In genomic region chr11:78189234-78190040, GRCm38 (mm10) we compare ENCODE assay signal across 8 mouse cellular contexts. TPM values are rescaled to one million over a fixed set of nuclear protein-coding genes. Genes with fewer than 3 reads are reported as not detected.
DNase-seq lines count a peak whose midpoint lies in the region; ATAC-seq and TF ChIP-seq lines count a peak whose summit lies in the region.

No protein-coding gene starts in this region.

- DNase-seq in layer of hippocampus, adult 11-12 months (ENCODE audit: low spot score), result peak; percentile 68
- no peak for DNase-seq in layer of hippocampus, adult 9-10 months (ENCODE audit: low spot score)
- DNase-seq in heart, adult 8-10 months (ENCODE audit: low spot score), result peak; percentile 39
- DNase-seq in kidney, adult 2 months, result peak; percentile 85

- peak; percentile 8 for TF ChIP-seq POLR2A in kidney, adult 2 months (IDR thresholded peaks at IDR 0.05; ENCODE audit: low read depth, low read length)
- TF ChIP-seq POLR2A in testis, adult 2 months (IDR thresholded peaks at IDR 0.05; ENCODE audit: control insufficient read depth, low read depth, low read length), result no peak

- TF ChIP-seq CTCF in kidney, adult 2 months (conservative IDR thresholded peaks at IDR 0.05; ENCODE audit: insufficient read depth, insufficient read length, low read depth, low read length), result no peak
- no peak for TF ChIP-seq CTCF in testis, adult 2 months (IDR thresholded peaks at IDR 0.05; ENCODE audit: control insufficient read depth, insufficient read depth, insufficient replicate concordance, low read depth, low read length)

- no peaks in the 10 kb centered on the region for H3K9me3 ChIP-seq in embryonic facial prominence, embryonic 12.5 days
- no peaks in the 10 kb centered on the region for H3K9me3 ChIP-seq in limb, embryonic 15.5 days
- H3K9me3 ChIP-seq in midbrain, embryonic 16.5 days (replicated peaks; ENCODE audit: control insufficient read depth, low read length, poor library complexity, severe bottlenecking), result no peaks in the 10 kb centered on the region

- peak; percentile 81 for ATAC-seq in embryonic facial prominence, embryonic 12.5 days (ENCODE audit: insufficient number of reproducible peaks, insufficient read depth, low FRiP score, low TSS enrichment)
- ATAC-seq in limb, embryonic 15.5 days (ENCODE audit: insufficient number of reproducible peaks, low FRiP score, low TSS enrichment, low read depth), result peak; percentile 68; the same call in 1 of the 2 replicates
- peak; percentile 83 for ATAC-seq in midbrain, embryonic 16.5 days

- WGBS in embryonic facial prominence, embryonic 12.5 days, result 0% methylated on average over 42 of the region's 42 CpGs
- WGBS in kidney, adult 2 months, result 1% methylated on average over 42 of the region's 42 CpGs
- WGBS in limb, embryonic 15.5 days, result under 1% methylated on average over 42 of the region's 42 CpGs
- under 1% methylated on average over 42 of the region's 42 CpGs for WGBS in midbrain, embryonic 16.5 days

- H3K27ac ChIP-seq in embryonic facial prominence, embryonic 12.5 days, result peak overlapping the region; percentile 100
- peak overlapping the region; percentile 90 for H3K27ac ChIP-seq in kidney, adult 2 months (ENCODE audit: insufficient read depth, low read depth, low read length)
- H3K27ac ChIP-seq in limb, embryonic 15.5 days, result peak overlapping the region; percentile 99
- H3K27ac ChIP-seq in midbrain, embryonic 16.5 days (ENCODE audit: low read length), result peak overlapping the region; percentile 93
- peak overlapping the region; percentile 81 for H3K27ac ChIP-seq in testis, adult 2 months (ENCODE audit: control insufficient read depth, insufficient read depth, low read depth, low read length)

- peaks cover 24% of the 10 kb centered on the region for H3K36me3 ChIP-seq in embryonic facial prominence, embryonic 12.5 days
- no peaks in the 10 kb centered on the region for H3K36me3 ChIP-seq in kidney, adult 2 months (ENCODE audit: control insufficient read depth, insufficient read depth, low read length)
- peaks cover 28% of the 10 kb centered on the region for H3K36me3 ChIP-seq in limb, embryonic 15.5 days
- H3K36me3 ChIP-seq in midbrain, embryonic 16.5 days (ENCODE audit: control insufficient read depth, insufficient read depth, low read length), result peaks cover 20% of the 10 kb centered on the region
- H3K36me3 ChIP-seq in testis, adult 2 months (ENCODE audit: control insufficient read depth, insufficient read depth, low read length), result no peaks in the 10 kb centered on the region

- no peaks in the 10 kb centered on the region for H3K27me3 ChIP-seq in embryonic facial prominence, embryonic 12.5 days
- H3K27me3 ChIP-seq in kidney, adult 2 months (replicated peaks; ENCODE audit: control insufficient read depth, insufficient read depth, low read length), result no peaks in the 10 kb centered on the region
- H3K27me3 ChIP-seq in limb, embryonic 15.5 days, result no peaks in the 10 kb centered on the region
- no peaks in the 10 kb centered on the region for H3K27me3 ChIP-seq in midbrain, embryonic 16.5 days (ENCODE audit: control insufficient read depth, insufficient read depth, low read depth, low read length)
- no peaks in the 10 kb centered on the region for H3K27me3 ChIP-seq in testis, adult 2 months (ENCODE audit: control insufficient read depth, insufficient read depth, low read length)

- H3K4me2 ChIP-seq in embryonic facial prominence, embryonic 12.5 days (replicated peaks), result peak overlapping the region; percentile 51
- peak overlapping the region; percentile 65 for H3K4me2 ChIP-seq in limb, embryonic 15.5 days
- H3K4me2 ChIP-seq in midbrain, embryonic 16.5 days (ENCODE audit: low read length), result peak overlapping the region; percentile 74

- H3K4me3 ChIP-seq in embryonic facial prominence, embryonic 12.5 days, result peak overlapping the region; percentile 81
- peak overlapping the region; percentile 87 for H3K4me3 ChIP-seq in kidney, adult 2 months (ENCODE audit: insufficient read depth, low read depth, low read length)
- H3K4me3 ChIP-seq in limb, embryonic 15.5 days, result peak overlapping the region; percentile 76
- peak overlapping the region; percentile 80 for H3K4me3 ChIP-seq in midbrain, embryonic 16.5 days (ENCODE audit: low read depth, low read length)
- peak overlapping the region; percentile 82 for H3K4me3 ChIP-seq in testis, adult 2 months (ENCODE audit: control insufficient read depth, low read depth, low read length)

- H3K9ac ChIP-seq in embryonic facial prominence, embryonic 12.5 days, result peak overlapping the region; percentile 92
- H3K9ac ChIP-seq in limb, embryonic 15.5 days, result peak overlapping the region; percentile 89
- H3K9ac ChIP-seq in midbrain, embryonic 16.5 days (ENCODE audit: low read depth, low read length), result peak overlapping the region; percentile 91

- H3K4me1 ChIP-seq in embryonic facial prominence, embryonic 12.5 days, result peaks cover 10% of the 10 kb centered on the region
- H3K4me1 ChIP-seq in kidney, adult 2 months (ENCODE audit: control insufficient read depth, insufficient read depth, low read length), result peaks cover 13% of the 10 kb centered on the region
- H3K4me1 ChIP-seq in limb, embryonic 15.5 days, result peaks cover 21% of the 10 kb centered on the region
- peaks cover 14% of the 10 kb centered on the region for H3K4me1 ChIP-seq in midbrain, embryonic 16.5 days (ENCODE audit: control insufficient read depth, insufficient read depth, low read length)
- H3K4me1 ChIP-seq in testis, adult 2 months (ENCODE audit: control insufficient read depth, insufficient read depth, low read length), result peaks cover 6% of the 10 kb centered on the region

RNA-seq across cellular contexts. Expression of gene Rab34, which starts 1.2 kb away (rescaled TPM):
- polyA plus RNA-seq in embryonic facial prominence, embryonic 12.5 days (2016; fragmentation: Nextera tagmentation; extraction: Ambion mirVana), result 164 and 181 TPM in 2 replicates
- total RNA-seq in heart, adult 8-10 months (2022), result 1 to 10 TPM; 6.8 to 8.7 (median 8.1) TPM
- 78.1 and 92.4 TPM in 2 replicates for polyA plus RNA-seq in kidney, adult 2 months (2012; rRNA removed)
- polyA plus RNA-seq in limb, embryonic 15.5 days (2015; fragmentation: Nextera tagmentation; extraction: Ambion mirVana), result 153 and 164 TPM in 2 replicates
- 49.9 and 55.7 TPM in 2 replicates for polyA plus RNA-seq in midbrain, embryonic 16.5 days (2015; fragmentation: Nextera tagmentation; extraction: Ambion mirVana)
- polyA plus RNA-seq in testis, adult 2 months (2012; rRNA removed), result 10.4 and 13.2 TPM in 2 replicates

RNA-seq across cellular contexts. Expression of gene Proca1, which starts 3.8 kb away (rescaled TPM):
- 2.9 TPM in 2 replicates for polyA plus RNA-seq in embryonic facial prominence, embryonic 12.5 days (2016; fragmentation: Nextera tagmentation; extraction: Ambion mirVana)
- total RNA-seq in heart, adult 8-10 months (2022), result 1 to 10 TPM in 2 of 4 experiments, under 1 TPM in 2; 0.62 to 1.6 (median 0.98) TPM
- polyA plus RNA-seq in kidney, adult 2 months (2012; rRNA removed), result 1.2 and 1.8 TPM in 2 replicates
- 3.1 and 3.5 TPM in 2 replicates for polyA plus RNA-seq in limb, embryonic 15.5 days (2015; fragmentation: Nextera tagmentation; extraction: Ambion mirVana)
- polyA plus RNA-seq in midbrain, embryonic 16.5 days (2015; fragmentation: Nextera tagmentation; extraction: Ambion mirVana), result 2.3 and 2.6 TPM in 2 replicates
- 175 and 191 TPM in 2 replicates for polyA plus RNA-seq in testis, adult 2 months (2012; rRNA removed)

RNA-seq across cellular contexts. Expression of gene Rpl23a, which starts 6.1 kb away (rescaled TPM):
- 1,221 and 1,230 TPM in 2 replicates for polyA plus RNA-seq in embryonic facial prominence, embryonic 12.5 days (2016; fragmentation: Nextera tagmentation; extraction: Ambion mirVana)
- total RNA-seq in heart, adult 8-10 months (2022), result 100 to 1,000 TPM; 760 to 870 (median 833) TPM
- 153 and 278 TPM in 2 replicates for polyA plus RNA-seq in kidney, adult 2 months (2012; rRNA removed)
- polyA plus RNA-seq in limb, embryonic 15.5 days (2015; fragmentation: Nextera tagmentation; extraction: Ambion mirVana), result 1,208 and 1,454 TPM in 2 replicates
- polyA plus RNA-seq in midbrain, embryonic 16.5 days (2015; fragmentation: Nextera tagmentation; extraction: Ambion mirVana), result 698 and 713 TPM in 2 replicates
- polyA plus RNA-seq in testis, adult 2 months (2012; rRNA removed), result 125 and 137 TPM in 2 replicates

RNA-seq across cellular contexts. Expression of gene Tlcd1, which starts 12.9 kb away (rescaled TPM):
- 13.5 and 14.2 TPM in 2 replicates for polyA plus RNA-seq in embryonic facial prominence, embryonic 12.5 days (2016; fragmentation: Nextera tagmentation; extraction: Ambion mirVana)
- total RNA-seq in heart, adult 8-10 months (2022), result 1 to 10 TPM; 2.9 to 7.1 (median 5.0) TPM
- 78.2 and 144 TPM in 2 replicates for polyA plus RNA-seq in kidney, adult 2 months (2012; rRNA removed)
- 31.3 and 32.0 TPM in 2 replicates for polyA plus RNA-seq in limb, embryonic 15.5 days (2015; fragmentation: Nextera tagmentation; extraction: Ambion mirVana)
- polyA plus RNA-seq in midbrain, embryonic 16.5 days (2015; fragmentation: Nextera tagmentation; extraction: Ambion mirVana), result 7.4 and 10.1 TPM in 2 replicates
- polyA plus RNA-seq in testis, adult 2 months (2012; rRNA removed), result 65.1 and 73.7 TPM in 2 replicates

RNA-seq across cellular contexts. Expression of gene Nek8, which starts 13.0 kb away (rescaled TPM):
- 17.5 and 18.9 TPM in 2 replicates for polyA plus RNA-seq in embryonic facial prominence, embryonic 12.5 days (2016; fragmentation: Nextera tagmentation; extraction: Ambion mirVana)
- 1 to 10 TPM; 2.0 to 3.2 (median 2.3) TPM for total RNA-seq in heart, adult 8-10 months (2022)
- polyA plus RNA-seq in kidney, adult 2 months (2012; rRNA removed), result 18.3 and 24.6 TPM in 2 replicates
- polyA plus RNA-seq in limb, embryonic 15.5 days (2015; fragmentation: Nextera tagmentation; extraction: Ambion mirVana), result 15.4 and 16.2 TPM in 2 replicates
- 4.8 and 6.6 TPM in 2 replicates for polyA plus RNA-seq in midbrain, embryonic 16.5 days (2015; fragmentation: Nextera tagmentation; extraction: Ambion mirVana)
- 22.2 and 22.3 TPM in 2 replicates for polyA plus RNA-seq in testis, adult 2 months (2012; rRNA removed)

Comparison
In these comparisons a context has a peak if more than half of its experiments do, and no peak if none do; other contexts are left out.
1. RNA of gene Proca1, which starts 3.8 kb away (polyA plus RNA-seq): 175 to 191 TPM in testis, adult 2 months; 3.1 to 3.5 TPM in limb, embryonic 15.5 days, 2.9 TPM in embryonic facial prominence, embryonic 12.5 days, 2.3 to 2.6 TPM in midbrain, embryonic 16.5 days and 1.2 to 1.8 TPM in kidney, adult 2 months; every median in the first group is over 10 times any median in the second.
2. Peak in every context shown above with its lines, with median percentiles within 50 percentile points of each other: ATAC-seq, H3K27ac ChIP-seq, H3K4me2 ChIP-seq, H3K4me3 ChIP-seq and H3K9ac ChIP-seq.